Comparison of ENCODE assay signal across 8 mouse cellular contexts in genomic region chr12:106080945-106081747, GRCm38 (mm10).
DNase-seq lines count a peak whose midpoint lies in the region; ATAC-seq lines count a peak whose summit lies in the region.

No protein-coding gene starts in this region.

- H3K4me1 ChIP-seq in forebrain, embryonic 11.5 days (replicated peaks; ENCODE audit: control insufficient read depth, insufficient read depth, low read length) = peaks cover 24% of the 10 kb centered on the region
- peaks cover 18% of the 10 kb centered on the region for H3K4me1 ChIP-seq in heart, embryonic 10.5 days

- no peak overlapping the region for H3K4me3 ChIP-seq in forebrain, embryonic 11.5 days (ENCODE audit: low read depth, low read length)
- H3K4me3 ChIP-seq in heart, embryonic 10.5 days = no peak overlapping the region

- H3K27me3 ChIP-seq in forebrain, embryonic 11.5 days (ENCODE audit: control insufficient read depth, insufficient read depth, low read length) = no peaks in the 10 kb centered on the region
- no peaks in the 10 kb centered on the region for H3K27me3 ChIP-seq in heart, embryonic 10.5 days (ENCODE audit: insufficient read depth, poor library complexity, severe bottlenecking)

- DNase-seq in Muller cell, postnatal 12 days (ENCODE audit: inconsistent ontology term) = peak; percentile 58
- DNase-seq in brain, adult 2 months (ENCODE audit: low read depth, low spot score) = peak; percentile 70
- peak; percentile 62 for DNase-seq in forebrain, embryonic 11.5 days (ENCODE audit: low spot score)
- peak; percentile 83 for DNase-seq in mesoderm, embryonic 11.5 days (ENCODE audit: low read depth, low spot score)
- DNase-seq in thymus, postnatal 14 days = no peak
- DNase-seq in liver = no peak
- DNase-seq in gastrocnemius, postnatal 4 days (ENCODE audit: low spot score in 2 of 2) = no peak
- DNase-seq in heart, embryonic 10.5 days (ENCODE audit: low spot score) = no peak

- no peaks in the 10 kb centered on the region for H3K36me3 ChIP-seq in forebrain, embryonic 11.5 days (ENCODE audit: control insufficient read depth, insufficient read depth, low read length)
- H3K36me3 ChIP-seq in heart, embryonic 10.5 days = peaks cover 2% of the 10 kb centered on the region; the same call in 1 of the 2 replicates

- ATAC-seq in forebrain, embryonic 11.5 days (replicated peaks; ENCODE audit: low FRiP score) = peak; percentile 39

- peak overlapping the region; percentile 41 for H3K4me2 ChIP-seq in forebrain, embryonic 11.5 days (ENCODE audit: low read depth, low read length, severe bottlenecking)

- WGBS in forebrain, embryonic 11.5 days = 17% methylated on average over 23 of the region's 23 CpGs
- 65% methylated on average over 23 of the region's 23 CpGs for WGBS in heart, embryonic 10.5 days

- H3K9ac ChIP-seq in forebrain, embryonic 11.5 days (ENCODE audit: low read length) = peak overlapping the region; percentile 5; the same call in 1 of the 2 replicates

- peak overlapping the region; percentile 19 for H3K27ac ChIP-seq in forebrain, embryonic 11.5 days (ENCODE audit: low read depth, low read length)
- no peak overlapping the region for H3K27ac ChIP-seq in heart, embryonic 10.5 days

- no peaks in the 10 kb centered on the region for H3K9me3 ChIP-seq in forebrain, embryonic 11.5 days (ENCODE audit: control insufficient read depth, low read length)
- no peaks in the 10 kb centered on the region for H3K9me3 ChIP-seq in heart, embryonic 10.5 days

Comparison
In these comparisons a context has a peak if more than half of its experiments do, and no peak if none do; other contexts are left out.
1. DNase-seq: peak in Muller cell, postnatal 12 days (single experiment), brain, adult 2 months (single experiment), forebrain, embryonic 11.5 days (single experiment) and mesoderm, embryonic 11.5 days (single experiment); none in thymus, postnatal 14 days (single experiment), liver (single experiment), gastrocnemius, postnatal 4 days (0 of 2) and heart, embryonic 10.5 days (single experiment).